Mouse (Mus musculus) right cerebral cortex, postnatal 10 days (tissue): Measurements from ENCODE around the gene Ccnc.

Experiments
- DNase-seq, 2 experiments: peaks; one replicate each; pipeline ENCODE4 v3.0.0; 2021; ENCODE audit warnings: low spot score in 2 of 2

The Ccnc gene

DNA sequence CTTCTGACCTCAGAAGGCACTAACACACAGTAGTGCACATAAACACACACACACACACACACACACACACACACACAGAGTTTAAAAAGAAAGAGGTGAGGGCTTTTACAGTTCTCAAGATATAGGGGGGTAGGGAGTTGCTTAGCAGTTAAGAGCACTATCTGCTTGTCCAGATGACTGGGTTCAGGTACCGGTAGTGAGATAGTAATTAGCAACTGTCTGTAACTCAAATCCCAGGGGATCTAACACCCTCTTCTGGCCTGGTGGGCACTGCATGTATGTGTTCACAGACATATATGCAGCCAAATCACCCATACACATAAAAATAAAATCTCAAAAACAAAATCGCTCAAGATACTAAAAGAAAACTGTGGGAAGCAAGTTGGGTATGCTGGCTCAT lies 74.1 kb downstream of the Ccnc start:
- no peak for DNase-seq

DNA sequence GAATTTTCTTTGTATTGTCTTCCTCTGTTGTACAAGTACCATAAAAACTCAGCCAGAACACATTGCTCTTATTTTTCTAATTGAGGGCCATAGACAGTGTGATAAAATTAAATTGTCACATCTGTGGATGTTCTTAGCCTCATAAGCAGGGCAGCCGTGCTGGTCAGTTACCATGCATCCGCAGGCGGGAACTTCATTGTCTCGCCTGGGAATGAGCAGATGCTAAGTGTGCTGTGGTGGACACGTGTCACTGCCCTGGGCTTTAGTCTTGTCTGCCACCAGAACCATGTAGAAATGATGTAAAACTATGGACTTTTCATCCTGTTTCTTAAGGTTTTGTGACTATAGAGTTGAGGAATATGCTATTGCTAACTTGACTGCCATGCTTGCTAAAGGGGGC lies 79.7 kb downstream of the Ccnc start:
- DNase-seq = no peak
